Mouse (Mus musculus) effector memory CD4-positive, alpha-beta T cell, adult 7 months (primary cell): ENCODE data around the gene Ptpn3. TPM values are rescaled to one million over a fixed set of nuclear protein-coding genes. Genes with fewer than 3 reads are reported as not detected.

Experiments used
- polyA plus RNA-seq: library from polyadenylated mRNA; unstranded; fragments of 100-300 nt; shearing (Covaris generic); gene quantifications from one replicate; pipeline ENCODE4 v1.2.1, GENCODE M21; 2017

Gene Ptpn3
- polyA plus RNA-seq = 6.9 TPM

DNA sequence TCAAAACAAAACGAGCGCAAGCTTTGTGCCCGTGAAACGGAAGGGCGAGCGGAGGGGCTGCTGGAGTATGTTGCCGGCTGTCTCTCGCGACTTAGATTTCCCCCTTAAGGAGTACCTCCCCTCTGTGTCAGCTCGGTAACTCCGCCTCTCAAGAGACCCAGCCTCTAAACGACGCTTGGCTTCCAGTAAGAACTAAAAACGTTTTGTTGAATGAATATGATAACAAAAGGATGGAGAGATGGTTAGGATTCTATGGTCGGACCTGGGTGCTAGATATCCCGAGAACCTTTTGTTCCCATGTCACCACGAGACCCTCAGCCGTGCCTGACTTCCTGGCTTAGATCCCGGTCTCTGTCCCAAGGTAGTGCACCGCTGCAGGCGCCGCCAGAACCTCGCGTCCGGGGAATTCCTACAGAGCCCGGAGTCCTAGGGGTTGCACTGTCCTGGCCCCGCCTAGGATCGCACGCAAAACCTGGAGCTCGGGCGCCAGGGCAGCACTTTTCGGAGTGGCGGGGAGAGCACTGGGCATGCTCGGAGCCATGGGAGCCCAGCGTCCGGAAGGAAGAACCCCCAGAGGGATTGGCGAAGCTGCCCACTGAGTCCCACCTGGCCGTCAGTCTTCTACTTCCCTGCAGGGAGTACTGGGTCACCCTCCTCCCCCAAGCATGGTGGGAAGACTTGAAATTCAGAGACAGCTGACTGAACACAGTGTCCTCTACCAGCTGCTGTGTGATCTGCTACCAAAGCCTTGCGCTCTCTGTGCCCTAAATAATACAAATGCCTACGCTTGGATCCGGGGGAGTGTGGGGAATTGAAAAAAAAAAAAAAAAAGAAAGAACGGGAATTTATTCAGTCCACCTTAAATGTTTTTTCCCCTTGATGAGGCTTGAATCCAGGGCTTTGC is at the start of gene Ptpn3:
Gene Ptpn3, minus strand, starts transcription at position 428 of the 904 bp plus-strand sequence.

DNA sequence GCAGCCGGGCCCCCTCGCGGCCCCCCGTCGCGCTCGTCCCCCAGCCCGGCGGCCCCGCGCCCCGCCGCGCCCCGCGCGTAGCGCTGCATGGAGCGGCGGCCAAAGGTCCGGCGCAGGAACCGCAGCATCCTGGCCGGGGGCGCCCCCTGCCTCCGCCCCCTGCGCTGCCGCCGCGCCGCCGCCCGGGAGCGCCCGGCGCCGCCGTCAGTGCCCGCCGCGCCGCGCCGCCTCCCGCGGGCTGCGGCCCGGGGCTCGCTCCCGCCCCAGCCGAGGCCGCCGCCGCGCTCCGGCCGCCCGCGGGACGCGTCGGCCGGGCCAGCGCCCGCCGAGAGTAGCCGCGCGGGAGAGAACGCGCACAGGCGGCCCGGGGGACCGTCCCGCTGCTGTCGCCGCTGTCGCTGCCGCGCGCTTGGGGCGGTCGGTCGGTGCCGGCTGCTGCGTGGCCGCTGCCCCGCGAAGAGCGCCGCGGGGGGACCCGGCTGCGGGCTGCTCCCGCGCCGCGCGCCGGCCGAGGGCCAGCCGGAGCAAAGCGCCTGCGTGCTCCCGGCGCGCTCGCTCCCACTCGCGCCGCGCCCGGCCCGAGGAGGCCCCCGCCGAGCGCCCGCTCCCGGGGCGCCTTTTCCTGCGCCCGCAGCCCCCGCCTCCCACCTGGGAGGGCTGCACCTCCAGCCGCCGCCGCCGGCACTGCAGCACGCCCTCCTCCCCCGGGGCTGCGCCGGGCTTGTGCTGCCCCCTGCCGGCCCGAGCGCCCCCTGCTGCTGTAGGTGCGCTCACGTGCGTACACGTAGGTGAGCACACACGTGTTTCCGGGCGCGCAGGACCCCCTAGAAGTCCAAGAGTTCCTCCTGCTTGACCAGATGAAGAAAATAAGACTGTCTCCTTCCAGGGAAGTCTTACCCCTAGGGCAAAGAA is 158.4 kb downstream of the Ptpn3 start, which contains the start of gene Epb41l4b:
Gene Epb41l4b, minus strand, starts transcription at position 412 of the 912 bp plus-strand sequence.

Other genes with a start within 250 kb of the Ptpn3 start
- gene Epb41l4b, start 158.4 kb downstream of the Ptpn3 start, polyA plus RNA-seq = 0.41 TPM
- 0.52 TPM for gene Palm2, start 132.4 kb upstream of the Ptpn3 start, polyA plus RNA-seq